Mouse (Mus musculus) testis, adult 2 months (tissue): ENCODE measurements around the gene Otp.

Experiments used
- CTCF ChIP-seq: fragments of 200-500 bp; IDR thresholded peaks from 2 replicates; pipeline ENCODE4 v1.5.1; 2012; ENCODE audit warnings: low read depth, mild to moderate bottlenecking, inconsistent platforms, low read length, moderate library complexity; ENCODE audit not compliant: control insufficient read depth, insufficient read depth, insufficient replicate concordance
- POLR2A ChIP-seq: fragments of 200-500 bp; IDR thresholded peaks from 2 replicates; pipeline ENCODE4 v1.6.1; 2012; ENCODE audit warnings: low read depth, mild to moderate bottlenecking, inconsistent platforms, low read length, moderate library complexity; ENCODE audit not compliant: control insufficient read depth

DNA sequence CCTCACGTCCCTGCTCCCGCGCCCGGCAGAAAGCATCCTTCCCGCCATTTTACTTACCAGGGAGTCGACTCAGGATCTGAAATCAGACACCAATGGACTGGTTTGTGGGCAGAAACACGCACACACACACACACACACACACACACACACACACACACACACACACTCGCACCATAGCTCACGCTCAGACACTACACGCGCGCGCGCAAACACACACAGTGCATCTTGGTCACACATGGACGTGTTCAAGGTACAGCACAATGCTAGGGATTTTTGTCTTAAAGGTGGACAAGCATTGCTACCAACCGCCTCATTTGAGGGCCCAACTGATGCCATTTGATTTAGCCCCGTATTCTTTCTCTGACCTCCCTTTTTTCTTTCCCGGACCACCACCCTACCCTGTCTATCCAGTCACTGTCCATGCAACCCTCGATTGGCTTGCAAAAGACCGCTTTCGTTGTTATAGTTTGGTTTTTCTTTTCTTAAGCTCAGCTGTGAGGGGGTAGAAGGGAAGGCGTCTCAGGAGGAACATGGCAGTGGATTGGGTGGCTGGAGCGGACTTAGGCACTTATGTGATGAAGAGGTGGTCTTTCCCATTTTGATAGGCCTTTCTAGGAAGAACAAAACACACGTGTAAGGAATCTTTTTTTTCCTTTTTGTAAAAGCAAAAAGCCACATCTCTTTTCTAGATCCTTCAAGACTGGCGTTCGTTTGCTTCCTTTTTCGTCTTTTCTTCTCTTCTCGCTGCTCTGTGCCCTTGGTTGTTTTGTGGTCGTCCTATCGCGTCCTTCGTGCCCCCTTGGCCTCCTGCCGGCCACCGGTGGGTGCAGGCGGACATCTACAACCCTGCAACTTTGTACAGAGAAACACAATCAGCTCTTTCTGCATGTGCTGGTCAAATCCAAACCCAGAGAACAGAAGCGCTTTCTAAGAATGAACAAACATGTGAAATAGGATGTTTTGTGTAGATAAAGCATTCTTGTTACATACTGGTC is 8.9 kb downstream of the Otp start:
- TF ChIP-seq CTCF, result no peak
- no peak for TF ChIP-seq POLR2A
